Mouse (Mus musculus) spleen, embryonic (tissue): Measurements from ENCODE around the gene Tmem63a.

Experiments used
- CTCF ChIA-PET: fragments of 350-600 bp; sonication (Branson Sonifier 250); formaldehyde crosslinking; loops from one replicate; lab custom pipeline; 2022; lab: Charles Lee

The Tmem63a gene

GRCm38 (mm10) chr1:180952808-180953207 is 10.7 kb downstream of the Tmem63a start:
- CTCF ChIA-PET = interaction anchor here (0.6 kb wide), 1 partner anchor 26 kb away, joined by 3 read pairs; no protein-coding TSS in a partner anchor

- CTCF ChIA-PET = interaction anchor here (0.6 kb wide), 1 partner anchor 730 kb away, joined by 3 read pairs; no protein-coding TSS in a partner anchor
These were observed 14.3 kb downstream of the Tmem63a start for GRCm38 (mm10) chr1:180956401-180956800.

DNA sequence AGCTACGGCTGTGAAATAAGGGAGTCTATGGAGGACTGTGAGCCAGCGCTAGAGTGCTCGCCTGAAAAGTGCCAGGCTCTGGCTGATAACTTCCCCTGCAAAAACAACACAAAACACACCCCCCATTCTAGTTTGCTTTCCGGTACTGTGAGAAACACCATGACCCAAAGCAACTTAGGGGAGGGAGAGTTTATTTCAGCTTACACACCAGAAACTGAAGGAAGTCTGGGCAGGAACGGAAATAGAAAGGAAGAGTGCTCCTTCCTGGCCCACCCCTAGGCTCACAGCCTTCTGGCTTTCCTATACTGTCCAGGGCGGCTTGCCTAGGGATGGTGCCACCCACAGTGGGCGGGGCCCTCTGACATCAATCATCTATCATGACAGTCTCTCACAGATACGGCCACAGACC is 14.8 kb downstream of the Tmem63a start:
- CTCF ChIA-PET = interaction anchor here (0.6 kb wide), 1 partner anchor 731 kb away, joined by 3 read pairs; no protein-coding TSS in a partner anchor

DNA sequence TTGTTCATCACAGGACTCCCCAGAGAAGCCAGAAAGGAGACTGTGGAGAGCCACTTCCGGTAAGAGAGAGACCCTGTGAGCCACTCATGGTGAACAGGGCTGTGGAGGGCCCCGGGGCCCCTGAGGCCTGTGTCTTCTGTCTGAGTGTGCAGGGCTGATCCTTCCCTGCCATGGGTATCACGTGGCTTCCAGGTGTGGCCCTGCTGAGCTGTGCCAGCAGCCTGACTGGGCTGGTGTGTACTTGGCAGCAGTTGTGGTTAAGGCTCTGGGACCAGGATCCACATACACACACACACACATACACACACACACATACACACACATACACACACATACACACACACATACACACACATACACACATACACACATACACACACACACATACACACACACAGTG is 15.8 kb downstream of the Tmem63a start:
- CTCF ChIA-PET = interaction anchor here (0.8 kb wide), 1 partner anchor 16 kb away, joined by 4 read pairs; no protein-coding TSS in a partner anchor

- CTCF ChIA-PET = interaction anchor here (0.8 kb wide), 1 partner anchor 16 kb away, joined by 4 read pairs; no protein-coding TSS in a partner anchor
These were observed 16.7 kb downstream of the Tmem63a start for GRCm38 (mm10) chr1:180958797-180959196.

DNA sequence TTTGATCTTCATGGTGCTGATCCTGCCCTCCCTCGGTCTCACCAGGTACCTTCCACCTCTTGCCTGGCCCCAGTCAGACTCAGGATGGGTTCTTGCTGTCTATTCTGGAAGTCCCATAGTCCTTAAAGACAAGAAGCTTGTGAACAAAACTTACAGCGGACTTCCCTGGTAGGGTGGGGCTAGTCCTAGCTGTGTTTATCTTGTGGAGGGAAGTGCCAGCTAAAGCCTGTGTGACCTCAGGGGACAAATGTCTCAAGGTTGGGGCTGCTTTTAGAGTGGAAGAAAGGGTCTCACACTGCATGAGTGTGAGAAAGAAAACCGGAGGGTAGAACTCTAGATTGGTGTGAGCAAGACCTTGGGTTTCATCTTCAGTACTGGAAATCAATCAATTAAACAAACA is 23.6 kb downstream of the Tmem63a start:
- CTCF ChIA-PET = no interaction called here

DNA sequence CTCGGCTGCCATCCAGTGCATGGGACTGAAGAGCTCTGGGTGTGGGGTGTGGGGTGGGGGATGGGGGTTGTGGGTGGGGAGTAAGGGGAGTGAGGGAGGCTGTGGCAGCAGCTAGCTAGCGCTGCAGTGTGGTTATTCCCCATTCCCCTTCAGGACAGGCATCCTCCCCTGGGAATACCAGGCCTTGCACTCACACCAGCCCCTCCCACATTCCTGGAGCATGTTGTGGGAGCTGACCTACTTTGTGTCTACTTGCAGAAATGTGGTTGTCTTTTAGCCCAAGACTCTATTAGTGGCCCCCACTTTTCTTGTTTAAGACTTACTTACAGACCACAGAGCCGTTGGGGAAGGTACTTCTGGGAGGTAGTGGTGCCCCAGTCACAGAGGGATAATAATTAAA is 24.4 kb downstream of the Tmem63a start:
- CTCF ChIA-PET = no interaction called here

GRCm38 (mm10) chr1:180967261-180967660 is 25.1 kb downstream of the Tmem63a start:
- CTCF ChIA-PET = no interaction called here

- CTCF ChIA-PET = interaction anchor here (0.5 to 0.6 kb wide), 3 partner anchors 111 to 1812 kb away, joined by 3 to 5 read pairs (median 4); no protein-coding TSS in a partner anchor
These were observed 30.8 kb downstream of the Tmem63a start for GRCm38 (mm10) chr1:180972941-180973340.

GRCm38 (mm10) chr1:180974126-180974746 is 32.1 kb downstream of the Tmem63a start:
- CTCF ChIA-PET = interaction anchor here (0.5 to 1.7 kb wide), 6 partner anchors 16 to 105 kb away, joined by 3 to 18 read pairs (median 4); no protein-coding TSS in a partner anchor

- CTCF ChIA-PET = interaction anchor here (0.5 kb wide), 1 partner anchor 75 kb away, joined by 3 read pairs; no protein-coding TSS in a partner anchor
These were observed 34.1 kb downstream of the Tmem63a start for GRCm38 (mm10) chr1:180976110-180976679.

GRCm38 (mm10) chr1:180979484-180980251 is 37.5 kb downstream of the Tmem63a start:
- CTCF ChIA-PET = interaction anchor here (0.6 to 1.7 kb wide), 4 partner anchors 12 to 78 kb away, joined by 3 read pairs; no protein-coding TSS in a partner anchor

DNA sequence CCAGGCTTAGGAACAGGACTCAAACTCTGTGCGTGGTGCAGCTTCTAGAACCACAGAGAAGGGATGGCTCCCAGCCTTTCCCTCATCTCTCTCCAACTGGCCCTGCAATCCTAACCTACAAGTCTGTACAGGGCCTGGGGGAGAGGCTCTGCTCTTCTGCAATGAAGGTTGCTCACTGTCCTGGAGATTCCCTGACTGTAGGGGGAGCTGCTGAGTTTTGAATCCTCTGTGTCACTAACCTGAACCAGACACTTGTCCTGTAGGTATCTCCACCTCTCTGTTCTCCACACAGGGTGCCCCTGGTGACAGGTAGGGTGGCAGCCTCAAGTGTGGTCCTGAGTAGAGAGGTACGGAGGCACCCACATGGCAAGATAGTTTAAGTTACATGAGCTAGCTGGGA is 38.3 kb downstream of the Tmem63a start:
- CTCF ChIA-PET = interaction anchor here (1.2 to 1.7 kb wide), 2 partner anchors 21 to 79 kb away, joined by 3 read pairs; no protein-coding TSS in a partner anchor

DNA sequence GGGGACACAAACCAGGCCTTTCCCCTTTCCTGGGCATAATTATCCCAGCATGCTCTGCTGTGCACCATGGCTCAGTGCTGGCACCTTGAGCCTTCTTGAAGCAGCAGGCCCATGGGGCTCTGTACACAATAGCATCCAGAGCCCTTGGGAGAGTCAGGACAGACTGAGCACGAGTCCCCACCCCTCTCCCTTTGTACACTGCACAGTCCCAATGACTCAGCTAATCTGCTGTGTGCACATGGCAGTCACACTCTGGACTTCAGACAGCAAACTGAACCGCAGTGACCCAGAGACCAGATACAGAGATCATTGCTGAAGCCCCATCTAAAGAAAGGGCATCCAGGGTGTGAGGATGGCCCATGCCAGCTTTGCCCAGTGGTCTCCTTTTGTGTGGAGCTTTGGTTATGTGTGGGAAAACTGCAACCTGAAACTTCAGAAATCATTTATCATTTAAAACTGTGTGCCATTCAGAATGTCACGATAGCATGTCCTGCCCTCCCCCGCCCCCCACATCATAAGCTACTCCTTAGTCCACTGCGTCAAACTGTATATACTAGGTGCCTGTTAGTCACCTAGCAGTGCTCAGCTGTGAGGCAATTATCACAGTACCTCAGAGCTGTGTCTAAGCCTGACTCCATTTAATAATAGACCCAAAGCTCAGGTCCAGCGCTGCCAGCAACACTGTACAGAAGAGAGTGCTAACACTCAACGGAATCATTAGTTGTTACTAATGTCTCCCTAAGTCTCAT is 39.3 kb downstream of the Tmem63a start:
- CTCF ChIA-PET = interaction anchor here (0.6 to 1.7 kb wide), 2 partner anchors 20 to 590 kb away, joined by 3 to 4 read pairs; no protein-coding TSS in a partner anchor

DNA sequence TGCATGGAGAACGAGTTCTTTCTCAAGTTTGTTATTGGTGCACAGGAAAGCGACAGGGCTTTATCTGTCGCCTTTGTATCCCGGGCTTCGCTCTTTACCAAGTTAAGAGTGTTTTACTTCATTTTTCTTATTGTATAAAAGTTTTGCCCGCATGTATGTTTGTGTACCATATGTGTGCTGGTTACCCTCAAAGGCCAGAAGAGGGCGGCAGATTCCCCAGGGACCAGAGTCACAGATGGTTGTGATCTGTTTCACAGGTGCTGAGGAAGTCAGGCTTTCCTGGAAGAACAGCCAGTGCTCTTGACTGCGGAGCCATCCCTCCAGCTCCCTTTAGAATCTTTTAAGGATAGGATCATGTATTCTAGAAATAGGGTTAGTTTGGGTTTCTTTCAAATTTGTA is 44.6 kb downstream of the Tmem63a start:
- CTCF ChIA-PET = interaction anchor here (0.6 kb wide), 2 partner anchors 39 to 59 kb away, joined by 8 to 10 read pairs; no protein-coding TSS in a partner anchor

DNA sequence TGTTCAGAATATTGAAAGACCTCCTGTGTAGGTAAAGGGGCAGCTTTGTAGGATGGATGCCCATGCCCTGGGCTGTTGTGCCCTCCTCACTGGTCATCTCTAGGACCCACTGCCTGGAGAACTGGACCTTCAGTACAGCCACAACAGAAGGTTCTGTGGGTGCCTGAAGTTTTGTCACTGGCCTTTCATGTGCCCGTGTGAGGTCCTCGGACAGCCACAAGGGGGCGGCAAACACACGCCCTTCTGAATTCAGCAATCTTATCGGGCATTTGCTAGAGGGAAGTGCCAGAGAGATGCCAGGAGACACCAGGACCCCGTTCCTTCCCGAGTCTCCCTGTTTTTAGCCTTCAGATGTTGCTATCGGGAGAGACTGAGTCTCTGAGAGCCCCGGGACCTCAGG is 45.6 kb downstream of the Tmem63a start:
- CTCF ChIA-PET = interaction anchor here (0.7 to 1.3 kb wide), 2 partner anchors 52 to 396 kb away, joined by 3 read pairs; no protein-coding TSS in a partner anchor

GRCm38 (mm10) chr1:180990671-180991070 is 48.5 kb downstream of the Tmem63a start:
- CTCF ChIA-PET = interaction anchor here (3.5 kb wide), 1 partner anchor 49 kb away, joined by 11 read pairs; no protein-coding TSS in a partner anchor

DNA sequence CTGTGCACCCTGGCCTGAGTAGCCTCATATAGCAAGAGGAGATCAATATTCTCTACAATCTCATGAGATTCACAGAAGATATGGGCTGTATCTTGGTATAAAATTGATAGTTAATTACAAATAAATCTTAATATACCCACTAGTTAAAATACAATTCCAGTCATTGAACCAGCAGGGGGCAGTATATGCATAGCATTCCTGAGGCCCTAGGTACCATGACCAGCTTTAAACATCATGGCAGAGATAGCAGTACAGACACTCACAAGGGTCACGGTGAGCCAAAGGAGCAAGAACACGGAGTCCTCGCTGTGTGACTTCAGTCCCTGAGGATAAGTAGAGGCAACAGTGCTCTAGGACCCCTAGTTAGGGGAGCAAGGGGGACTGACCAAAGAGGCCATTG is 50.0 kb downstream of the Tmem63a start:
- CTCF ChIA-PET = interaction anchor here (0.9 to 3.5 kb wide), 3 partner anchors 12 to 157 kb away, joined by 3 to 11 read pairs (median 4); no protein-coding TSS in a partner anchor

GRCm38 (mm10) chr1:181000501-181001092 is 58.5 kb downstream of the Tmem63a start:
- CTCF ChIA-PET = interaction anchor here (1.0 kb wide), 1 partner anchor 20 kb away, joined by 3 read pairs; no protein-coding TSS in a partner anchor

GRCm38 (mm10) chr1:181001217-181001616 is 59.1 kb downstream of the Tmem63a start:
- CTCF ChIA-PET = interaction anchor here (1.0 kb wide), 1 partner anchor 21 kb away, joined by 3 read pairs; no protein-coding TSS in a partner anchor
